Mouse (Mus musculus): ENCODE results near the gene Prox1. TPM values are rescaled to one million over a fixed set of nuclear protein-coding genes. Genes with fewer than 3 reads are reported as not detected.

Gene Prox1
- polyA plus RNA-seq, 1 experiment: 0.71 TPM

DNA sequence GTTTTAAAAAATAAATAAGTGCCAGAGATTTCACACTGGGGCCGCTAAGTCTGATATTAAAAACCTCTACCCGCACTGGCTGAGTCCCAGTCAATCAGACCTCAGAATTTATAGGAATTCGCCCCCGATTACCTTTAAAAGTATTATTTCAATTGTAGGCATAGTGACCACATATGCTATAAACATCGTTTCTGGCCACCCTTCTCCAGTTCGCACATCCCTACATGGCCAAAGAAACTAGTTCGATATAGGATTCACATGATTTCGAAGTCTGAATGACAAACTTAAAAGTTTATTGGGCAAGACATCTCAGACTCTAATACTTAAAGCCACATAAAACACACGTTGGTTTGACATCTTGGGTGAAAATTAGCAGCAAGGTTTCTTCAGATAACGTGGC lies 827 bp upstream of the Prox1 start:
- Histone ChIP-seq H3K27ac (ENCODE audit: control insufficient read depth, insufficient read depth, low read length) (no peak overlapping the region), H3K4me1 (replicated peaks; ENCODE audit: control insufficient read depth, insufficient read depth, low read length) (no peaks in the 10 kb centered on the region), H3K36me3 (ENCODE audit: control insufficient read depth, insufficient read depth, low read length) (no peaks in the 10 kb centered on the region), H3K27me3 (ENCODE audit: control insufficient read depth, insufficient read depth, low read length) (peaks cover 32% of the 10 kb centered on the region), H3K4me3 (ENCODE audit: control insufficient read depth, insufficient read depth, low read length) (no peak overlapping the region)
- whole genome bisulfite sequencing: 9% methylated on average over 10 of the region's 10 CpGs
- no peak for TF ChIP-seq POLR2A (IDR thresholded peaks at IDR 0.05; ENCODE audit: control insufficient read depth, extremely low read depth, insufficient read depth, low read length, poor library complexity)
- TF ChIP-seq CTCF (IDR thresholded peaks at IDR 0.05; ENCODE audit: borderline replicate concordance, control insufficient read depth, extremely low read depth, insufficient read depth, low read length, poor library complexity): no peak
- no peak for DNase-seq

DNA sequence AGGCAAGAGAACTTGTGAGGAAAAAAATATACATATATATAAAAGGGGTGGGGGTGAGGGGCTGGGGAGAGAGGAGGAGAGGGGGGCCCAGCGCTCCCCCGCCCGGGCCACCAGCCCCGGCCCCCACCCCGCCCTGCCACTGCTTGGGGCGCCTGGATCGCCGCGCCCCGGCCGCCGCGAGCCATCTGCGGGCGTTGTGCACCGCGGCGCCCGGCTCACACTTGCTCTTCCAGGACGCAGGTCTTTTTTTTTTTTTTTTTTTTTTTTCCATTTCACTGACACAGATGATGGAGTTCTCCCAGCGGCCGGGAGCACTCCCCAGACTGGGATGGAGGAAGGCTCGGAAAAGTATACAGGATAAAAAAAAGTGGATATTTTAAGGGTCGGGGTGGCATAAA lies 304 bp upstream of the Prox1 start:
- no peaks in the 10 kb centered on the region for H3K4me1 ChIP-seq (replicated peaks; ENCODE audit: control insufficient read depth, insufficient read depth, low read length)

DNA sequence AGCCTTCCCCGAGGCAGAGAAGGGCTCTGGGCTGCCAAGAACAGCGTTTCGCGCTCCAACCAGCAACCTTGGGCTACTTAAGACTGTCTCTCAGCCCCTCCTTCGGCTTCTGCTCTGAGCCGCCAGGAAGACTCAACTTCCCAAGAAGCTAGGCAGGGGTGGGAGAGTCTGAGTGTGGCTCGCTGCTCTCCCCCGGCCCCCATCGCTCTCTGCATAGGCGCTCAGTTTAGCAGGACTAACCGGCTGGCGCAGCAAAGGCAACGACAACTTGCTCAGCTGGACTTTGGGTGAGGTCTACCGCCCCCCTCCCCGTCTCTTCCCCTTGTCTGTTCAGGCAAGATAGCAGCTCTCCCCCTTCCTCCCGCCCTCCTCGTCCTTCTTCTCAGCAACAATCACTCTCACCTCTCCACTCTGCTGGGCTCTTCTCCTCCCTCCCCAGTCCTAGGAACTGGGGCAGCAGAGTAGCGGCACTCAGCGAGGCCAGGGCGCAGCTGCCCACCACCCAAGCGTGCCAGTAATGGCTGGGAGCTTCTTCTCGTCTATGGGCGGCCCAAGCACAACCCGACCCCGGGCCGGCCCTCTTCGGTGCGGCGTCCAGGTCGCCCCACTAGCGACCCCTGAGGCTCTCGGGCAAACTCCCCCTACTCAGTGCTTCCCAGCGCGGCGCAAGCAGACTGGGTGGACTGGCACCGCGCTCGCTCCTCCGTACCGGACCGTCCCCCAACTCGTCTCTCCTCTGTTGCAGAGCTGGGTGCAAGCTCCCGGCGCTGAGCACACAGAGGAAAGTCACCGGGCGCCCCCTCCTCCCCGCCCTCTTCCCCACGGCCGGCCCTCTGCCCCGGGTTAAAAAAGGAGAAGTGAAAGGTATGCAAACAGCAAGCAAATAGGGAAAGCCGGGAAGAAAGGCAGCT lies 1.5 kb downstream of the Prox1 start:
- 3% methylated on average over 50 of the region's 51 CpGs for WGBS
- Histone ChIP-seq H3K36me3 (ENCODE audit: control insufficient read depth, insufficient read depth, low read length) (no peaks in the 10 kb centered on the region), H3K27ac (ENCODE audit: control insufficient read depth, insufficient read depth, low read length) (no peak overlapping the region), H3K4me1 (replicated peaks; ENCODE audit: control insufficient read depth, insufficient read depth, low read length) (no peaks in the 10 kb centered on the region), H3K4me3 (ENCODE audit: control insufficient read depth, insufficient read depth, low read length) (no peak overlapping the region; the same call in 1 of the 2 replicates), H3K27me3 (ENCODE audit: control insufficient read depth, insufficient read depth, low read length) (peaks cover 25% of the 10 kb centered on the region)
- TF ChIP-seq CTCF (IDR thresholded peaks at IDR 0.05; ENCODE audit: borderline replicate concordance, control insufficient read depth, extremely low read depth, insufficient read depth, low read length, poor library complexity) (no peak), POLR2A (IDR thresholded peaks at IDR 0.05; ENCODE audit: control insufficient read depth, extremely low read depth, insufficient read depth, low read length, poor library complexity) (no peak)
- DNase-seq: no peak

More for the DNA sequence above, 304 bp upstream of the Prox1 start:
- H3K4me3 ChIP-seq (ENCODE audit: control insufficient read depth, insufficient read depth, low read length): no peak overlapping the region
- TF ChIP-seq CTCF (IDR thresholded peaks at IDR 0.05; ENCODE audit: borderline replicate concordance, control insufficient read depth, extremely low read depth, insufficient read depth, low read length, poor library complexity): no peak
- TF ChIP-seq POLR2A (IDR thresholded peaks at IDR 0.05; ENCODE audit: control insufficient read depth, extremely low read depth, insufficient read depth, low read length, poor library complexity): no peak
- H3K27me3 ChIP-seq (ENCODE audit: control insufficient read depth, insufficient read depth, low read length): peaks cover 32% of the 10 kb centered on the region
- H3K36me3 ChIP-seq (ENCODE audit: control insufficient read depth, insufficient read depth, low read length): no peaks in the 10 kb centered on the region
- WGBS: 6% methylated on average over 23 of the region's 24 CpGs
- DNase-seq: no peak
- no peak overlapping the region for H3K27ac ChIP-seq (ENCODE audit: control insufficient read depth, insufficient read depth, low read length)

DNA sequence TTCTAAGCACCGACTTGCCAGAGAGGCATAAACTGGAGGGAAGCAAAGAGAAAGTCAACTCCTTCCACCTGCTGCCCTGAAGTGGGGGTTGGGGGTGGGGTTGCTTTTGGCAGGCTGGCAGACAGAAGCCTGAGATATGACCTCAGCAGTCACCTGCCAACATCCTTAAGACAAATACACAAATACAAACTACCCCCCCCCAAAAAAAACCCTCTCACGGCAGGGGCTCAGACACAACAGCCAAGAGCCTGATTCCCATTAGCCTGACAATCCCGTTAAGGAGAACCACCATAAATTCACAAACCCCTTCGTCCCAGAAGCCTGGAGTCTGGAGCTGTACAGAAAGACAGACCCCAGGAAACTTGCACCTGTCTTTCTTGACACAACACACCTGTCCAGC lies 2.4 kb downstream of the Prox1 start:
- H3K27ac ChIP-seq (ENCODE audit: control insufficient read depth, insufficient read depth, low read length): no peak overlapping the region
- no peaks in the 10 kb centered on the region for H3K36me3 ChIP-seq (ENCODE audit: control insufficient read depth, insufficient read depth, low read length)
- no peak overlapping the region for H3K4me3 ChIP-seq (ENCODE audit: control insufficient read depth, insufficient read depth, low read length)
- H3K27me3 ChIP-seq (ENCODE audit: control insufficient read depth, insufficient read depth, low read length): peaks cover 25% of the 10 kb centered on the region
- H3K4me1 ChIP-seq (replicated peaks; ENCODE audit: control insufficient read depth, insufficient read depth, low read length): no peaks in the 10 kb centered on the region
- WGBS: 3% methylated on average over 4 of the region's 4 CpGs
- no peak for DNase-seq
- TF ChIP-seq POLR2A (IDR thresholded peaks at IDR 0.05; ENCODE audit: control insufficient read depth, extremely low read depth, insufficient read depth, low read length, poor library complexity): no peak
- no peak for TF ChIP-seq CTCF (IDR thresholded peaks at IDR 0.05; ENCODE audit: borderline replicate concordance, control insufficient read depth, extremely low read depth, insufficient read depth, low read length, poor library complexity)

DNA sequence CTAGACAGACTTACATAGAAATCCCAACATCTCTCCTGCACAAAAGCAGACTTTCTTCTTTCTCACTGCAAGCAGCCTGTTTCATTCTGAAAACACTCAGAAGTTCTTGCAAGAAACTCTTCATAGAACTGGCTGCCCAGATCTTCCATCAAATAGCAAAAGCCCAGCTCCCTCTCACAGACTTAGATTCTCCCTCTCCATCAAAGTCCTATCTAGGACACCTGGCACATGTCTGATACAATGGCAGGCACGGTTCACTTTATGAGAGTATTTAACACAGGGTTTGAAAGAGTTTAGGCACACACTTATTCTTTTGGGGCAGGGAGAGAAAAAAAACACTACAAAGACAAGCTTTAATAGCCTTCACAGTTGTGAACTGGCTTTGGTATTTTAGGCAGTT lies 2.9 kb downstream of the Prox1 start:
- peaks cover 25% of the 10 kb centered on the region for H3K27me3 ChIP-seq (ENCODE audit: control insufficient read depth, insufficient read depth, low read length)
- H3K4me1 ChIP-seq (replicated peaks; ENCODE audit: control insufficient read depth, insufficient read depth, low read length): no peaks in the 10 kb centered on the region
- no peaks in the 10 kb centered on the region for H3K36me3 ChIP-seq (ENCODE audit: control insufficient read depth, insufficient read depth, low read length)
- no peak overlapping the region for H3K27ac ChIP-seq (ENCODE audit: control insufficient read depth, insufficient read depth, low read length)
- no peak overlapping the region for H3K4me3 ChIP-seq (ENCODE audit: control insufficient read depth, insufficient read depth, low read length)
- WGBS: 41% methylated on average over 1 of the region's 1 CpGs
- TF ChIP-seq POLR2A (IDR thresholded peaks at IDR 0.05; ENCODE audit: control insufficient read depth, extremely low read depth, insufficient read depth, low read length, poor library complexity) (no peak), CTCF (IDR thresholded peaks at IDR 0.05; ENCODE audit: borderline replicate concordance, control insufficient read depth, extremely low read depth, insufficient read depth, low read length, poor library complexity) (no peak)
- no peak for DNase-seq

DNA sequence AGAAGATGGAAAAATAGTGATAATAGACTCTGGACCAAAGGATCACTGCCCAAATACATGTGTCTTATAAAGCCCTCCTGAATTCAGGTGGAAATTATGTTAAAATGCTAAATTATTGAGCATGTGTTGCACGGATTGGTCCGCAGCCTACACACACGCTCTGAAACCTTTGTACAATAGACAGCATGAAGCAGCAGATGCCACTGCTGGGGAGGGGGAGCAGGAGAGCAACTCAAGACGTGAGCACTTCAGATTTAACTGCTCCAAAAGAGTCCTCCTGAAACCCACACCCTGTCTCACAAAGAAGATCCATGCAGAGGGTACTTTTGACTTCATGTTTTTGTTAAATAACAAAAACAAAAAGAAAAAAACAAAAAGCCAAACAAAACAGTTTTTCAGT lies 5.0 kb downstream of the Prox1 start:
- H3K4me3 ChIP-seq (ENCODE audit: control insufficient read depth, insufficient read depth, low read length): no peak overlapping the region
- no peak for DNase-seq
- H3K4me1 ChIP-seq (replicated peaks; ENCODE audit: control insufficient read depth, insufficient read depth, low read length): no peaks in the 10 kb centered on the region
- 76% methylated on average over 4 of the region's 4 CpGs for WGBS
- peaks cover 20% of the 10 kb centered on the region for H3K27me3 ChIP-seq (ENCODE audit: control insufficient read depth, insufficient read depth, low read length)
- TF ChIP-seq CTCF (IDR thresholded peaks at IDR 0.05; ENCODE audit: borderline replicate concordance, control insufficient read depth, extremely low read depth, insufficient read depth, low read length, poor library complexity) (no peak), POLR2A (IDR thresholded peaks at IDR 0.05; ENCODE audit: control insufficient read depth, extremely low read depth, insufficient read depth, low read length, poor library complexity) (no peak)
- no peaks in the 10 kb centered on the region for H3K36me3 ChIP-seq (ENCODE audit: control insufficient read depth, insufficient read depth, low read length)
- H3K27ac ChIP-seq (ENCODE audit: control insufficient read depth, insufficient read depth, low read length): no peak overlapping the region
